Mouse (Mus musculus): ENCODE results near the gene Apc2. TPM values are rescaled to one million over a fixed set of nuclear protein-coding genes. Genes with fewer than 3 reads are reported as not detected.

Apc2 gene
- polyA plus RNA-seq, 1 experiment, result 0.24 TPM

DNA sequence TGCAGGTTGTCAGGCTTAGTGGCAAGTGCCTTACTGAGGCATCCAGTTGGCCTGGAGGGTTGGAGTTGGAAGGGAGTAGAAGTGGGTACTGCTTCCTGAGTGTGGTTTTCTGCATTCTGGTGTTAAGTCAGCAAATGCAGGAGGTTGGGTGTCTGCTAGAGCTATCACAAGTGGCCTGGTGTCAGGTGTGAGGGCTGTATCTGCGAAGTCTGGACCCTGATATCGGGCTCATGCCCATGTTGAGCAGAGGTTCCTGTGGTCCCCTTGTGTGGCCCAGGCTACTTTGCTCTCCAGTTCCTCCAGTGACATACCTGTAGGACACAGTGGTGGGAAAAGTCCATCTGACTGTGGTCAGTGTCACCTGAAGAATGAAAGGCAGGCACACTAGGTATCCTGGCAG is 25.7 kb upstream of the Apc2 start:
- no peak overlapping the region for H3K4me2 ChIP-seq (ENCODE audit: low read depth)
- H3K36me3 ChIP-seq (ENCODE audit: control insufficient read depth, insufficient read depth), result no peaks in the 10 kb centered on the region
- no peak overlapping the region for H3K4me3 ChIP-seq
- H3K27me3 ChIP-seq (ENCODE audit: control insufficient read depth, insufficient read depth, insufficient read length), result no peaks in the 10 kb centered on the region
- TF ChIP-seq SRF (IDR thresholded peaks at IDR 0.05; ENCODE audit: control insufficient read depth, insufficient read length, low read depth), result no peak
- no peak for TF ChIP-seq POLR2A (IDR thresholded peaks at IDR 0.05; ENCODE audit: insufficient read length, low read depth)
- no peak for TF ChIP-seq REST (IDR thresholded peaks at IDR 0.05; ENCODE audit: insufficient read depth, insufficient read length)
- no peak for TF ChIP-seq MYOG (IDR thresholded peaks at IDR 0.05; ENCODE audit: control insufficient read depth in 1 of 3, insufficient read depth in 1 of 3, insufficient read length in 2 of 3, low read depth in 2 of 3)
- no peak for TF ChIP-seq USF1 (IDR thresholded peaks at IDR 0.05; ENCODE audit: low read depth)
- TF ChIP-seq TCF12 (IDR thresholded peaks at IDR 0.05; ENCODE audit: insufficient read depth, poor library complexity, severe bottlenecking), result no peak
- TF ChIP-seq POLR2AphosphoS2 (IDR thresholded peaks at IDR 0.05; ENCODE audit: insufficient read length, low read depth), result no peak
- TF ChIP-seq CEBPB (IDR thresholded peaks at IDR 0.05; ENCODE audit: insufficient read depth, poor library complexity, severe bottlenecking), result no peak
- TF ChIP-seq MYOD1 (IDR thresholded peaks at IDR 0.05; ENCODE audit: control insufficient read depth in 1 of 3, insufficient read length in 2 of 3, low read depth in 2 of 3), result no peak
- TF ChIP-seq MAX (IDR thresholded peaks at IDR 0.05; ENCODE audit: low read depth), result no peak
- TF ChIP-seq TCF3 (IDR thresholded peaks at IDR 0.05; ENCODE audit: insufficient read length, low read depth), result no peak
- TF ChIP-seq E2F4 (IDR thresholded peaks at IDR 0.05; ENCODE audit: insufficient read depth), result no peak
- peaks cover 96% of the 10 kb centered on the region for H3K79me2 ChIP-seq (ENCODE audit: control insufficient read depth, insufficient read depth)
- no peak overlapping the region for H3ac ChIP-seq (ENCODE audit: control insufficient read depth, insufficient read length)

DNA sequence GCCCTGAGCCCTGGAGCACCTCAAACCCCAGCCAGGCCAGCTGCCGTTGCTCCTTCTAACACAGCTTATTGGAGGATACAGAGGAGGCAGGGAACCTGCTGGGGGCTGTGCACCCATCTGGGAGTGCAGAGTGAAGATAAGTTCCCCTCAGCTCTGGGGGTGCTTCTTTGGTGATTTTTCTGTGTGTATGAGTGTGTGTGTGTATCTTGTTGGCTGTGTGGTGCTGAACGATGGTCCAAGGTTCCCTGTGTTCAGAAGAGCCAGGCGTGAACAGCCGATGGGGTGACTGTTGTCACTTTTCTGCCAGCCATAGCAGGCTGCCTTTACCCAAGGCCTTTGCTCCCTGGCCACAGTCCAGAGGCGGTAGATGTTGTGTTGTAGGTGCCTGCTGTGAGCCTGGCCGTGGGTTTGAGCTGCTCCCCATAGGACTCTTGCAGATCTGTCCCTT is 25.0 kb upstream of the Apc2 start:
- Histone ChIP-seq H3K36me3 (ENCODE audit: control insufficient read depth, insufficient read depth) (no peaks in the 10 kb centered on the region), H3K4me2 (ENCODE audit: low read depth) (no peak overlapping the region), H3K27me3 (ENCODE audit: control insufficient read depth, insufficient read depth, insufficient read length) (no peaks in the 10 kb centered on the region), H3ac (ENCODE audit: control insufficient read depth, insufficient read length) (no peak overlapping the region), H3K79me2 (ENCODE audit: control insufficient read depth, insufficient read depth) (peaks cover 90% of the 10 kb centered on the region), H3K4me3 (no peak overlapping the region)
- no peak for TF ChIP-seq REST (IDR thresholded peaks at IDR 0.05; ENCODE audit: insufficient read depth, insufficient read length)
- TF ChIP-seq MYOG (IDR thresholded peaks at IDR 0.05; ENCODE audit: control insufficient read depth in 1 of 3, insufficient read depth in 1 of 3, insufficient read length in 2 of 3, low read depth in 2 of 3), result peak in 1 of 3 experiments; percentile 7
- peak; percentile 5 for TF ChIP-seq POLR2AphosphoS2 (IDR thresholded peaks at IDR 0.05; ENCODE audit: insufficient read length, low read depth)
- no peak for TF ChIP-seq TCF3 (IDR thresholded peaks at IDR 0.05; ENCODE audit: insufficient read length, low read depth)
- TF ChIP-seq MAX (IDR thresholded peaks at IDR 0.05; ENCODE audit: low read depth), result no peak
- no peak for TF ChIP-seq USF1 (IDR thresholded peaks at IDR 0.05; ENCODE audit: low read depth)
- TF ChIP-seq CEBPB (IDR thresholded peaks at IDR 0.05; ENCODE audit: insufficient read depth, poor library complexity, severe bottlenecking), result no peak

DNA sequence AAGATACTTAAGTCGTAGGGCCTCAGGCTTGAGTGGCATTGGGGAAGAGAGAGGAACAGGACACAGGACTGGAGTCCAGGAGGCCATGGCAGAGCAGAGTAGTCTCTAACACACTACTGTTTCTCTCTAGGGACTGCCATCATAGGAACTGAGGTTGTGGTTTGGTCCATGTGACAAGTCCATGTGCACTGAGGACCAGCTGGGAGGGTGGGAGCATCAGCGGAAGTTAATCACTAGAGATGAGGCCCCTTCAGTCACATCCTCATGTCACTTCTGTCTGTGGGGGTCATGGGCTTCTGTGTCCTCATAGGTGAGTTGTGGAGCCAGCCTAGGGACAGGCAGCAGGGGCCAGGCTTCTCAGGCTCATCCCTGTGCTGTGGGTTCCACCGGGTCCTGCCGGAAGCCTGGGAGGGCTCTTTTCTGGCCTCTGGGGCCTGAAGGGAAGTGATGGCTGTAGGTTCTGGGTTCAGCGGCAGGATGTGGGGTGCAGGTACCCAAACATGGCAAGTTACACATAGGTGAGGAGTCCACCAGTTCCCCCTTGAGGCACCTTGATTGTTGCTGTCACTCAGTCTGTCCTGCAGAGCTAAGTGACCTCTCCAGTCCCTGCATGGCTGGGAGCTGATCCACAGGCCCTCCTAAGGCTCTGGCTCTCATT is 24.5 kb upstream of the Apc2 start:
- H3K4me2 ChIP-seq (ENCODE audit: low read depth), result no peak overlapping the region
- no peaks in the 10 kb centered on the region for H3K27me3 ChIP-seq (ENCODE audit: control insufficient read depth, insufficient read depth, insufficient read length)
- H3ac ChIP-seq (ENCODE audit: control insufficient read depth, insufficient read length), result no peak overlapping the region
- no peak overlapping the region for H3K4me3 ChIP-seq
- peaks cover 84% of the 10 kb centered on the region for H3K79me2 ChIP-seq (ENCODE audit: control insufficient read depth, insufficient read depth)
- TF ChIP-seq TCF12 (IDR thresholded peaks at IDR 0.05; ENCODE audit: insufficient read depth, poor library complexity, severe bottlenecking) (no peak), MAX (IDR thresholded peaks at IDR 0.05; ENCODE audit: low read depth) (no peak), SRF (IDR thresholded peaks at IDR 0.05; ENCODE audit: control insufficient read depth, insufficient read length, low read depth) (no peak), MYOG (IDR thresholded peaks at IDR 0.05; ENCODE audit: control insufficient read depth in 1 of 3, insufficient read depth in 1 of 3, insufficient read length in 2 of 3, low read depth in 2 of 3) (no peak)
- no peaks in the 10 kb centered on the region for H3K36me3 ChIP-seq (ENCODE audit: control insufficient read depth, insufficient read depth)

DNA sequence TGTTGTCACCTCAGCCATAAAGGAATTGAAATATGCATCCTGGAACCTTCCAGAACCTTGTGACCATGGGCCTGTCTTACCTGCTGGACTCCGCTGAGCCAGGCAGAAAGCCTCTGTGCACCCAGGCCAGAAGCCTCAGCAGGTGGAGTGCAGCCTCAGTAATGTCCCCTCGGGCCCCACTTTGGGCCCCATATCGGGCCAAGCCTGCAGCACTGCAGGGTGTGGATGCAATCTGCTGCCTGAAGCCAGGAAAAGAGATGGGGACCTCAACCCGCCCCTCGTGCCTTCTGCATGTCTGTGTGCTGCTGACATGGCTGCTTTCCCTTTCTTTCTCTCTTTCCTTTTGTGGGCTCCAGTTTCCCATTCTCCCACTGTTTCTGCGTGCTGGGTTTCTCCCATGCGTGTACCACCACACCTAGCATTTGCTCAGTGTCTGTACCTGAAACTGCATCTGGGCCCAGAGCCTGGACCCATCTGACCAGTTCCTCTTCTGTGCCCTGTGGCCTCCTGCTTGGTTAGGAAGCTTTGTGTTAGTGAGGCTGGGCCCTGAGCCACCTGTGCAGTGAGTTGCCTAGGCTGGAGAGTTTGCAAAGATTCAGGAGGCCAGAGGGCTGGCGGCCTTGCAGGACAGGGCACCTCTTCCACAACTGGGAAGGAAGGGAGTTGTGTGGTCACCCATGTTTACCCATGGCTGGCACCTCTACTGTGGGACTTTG is 23.7 kb upstream of the Apc2 start:
- H3K79me2 ChIP-seq (ENCODE audit: control insufficient read depth, insufficient read depth), result peaks cover 77% of the 10 kb centered on the region
- H3K4me2 ChIP-seq (ENCODE audit: low read depth), result no peak overlapping the region
- no peak overlapping the region for H3K4me3 ChIP-seq
- no peak overlapping the region for H3ac ChIP-seq (ENCODE audit: control insufficient read depth, insufficient read length)
- TF ChIP-seq POLR2AphosphoS2 (IDR thresholded peaks at IDR 0.05; ENCODE audit: insufficient read length, low read depth) (no peak), E2F4 (IDR thresholded peaks at IDR 0.05; ENCODE audit: insufficient read depth) (no peak), TCF3 (IDR thresholded peaks at IDR 0.05; ENCODE audit: insufficient read length, low read depth) (no peak), USF1 (IDR thresholded peaks at IDR 0.05; ENCODE audit: low read depth) (no peak), REST (IDR thresholded peaks at IDR 0.05; ENCODE audit: insufficient read depth, insufficient read length) (no peak), POLR2A (IDR thresholded peaks at IDR 0.05; ENCODE audit: insufficient read length, low read depth) (no peak), SRF (IDR thresholded peaks at IDR 0.05; ENCODE audit: control insufficient read depth, insufficient read length, low read depth) (no peak), TCF12 (IDR thresholded peaks at IDR 0.05; ENCODE audit: insufficient read depth, poor library complexity, severe bottlenecking) (no peak), MAX (IDR thresholded peaks at IDR 0.05; ENCODE audit: low read depth) (no peak), CEBPB (IDR thresholded peaks at IDR 0.05; ENCODE audit: insufficient read depth, poor library complexity, severe bottlenecking) (no peak), MYOG (IDR thresholded peaks at IDR 0.05; ENCODE audit: control insufficient read depth in 1 of 3, insufficient read depth in 1 of 3, insufficient read length in 2 of 3, low read depth in 2 of 3) (no peak), MYOD1 (IDR thresholded peaks at IDR 0.05; ENCODE audit: control insufficient read depth in 1 of 3, insufficient read length in 2 of 3, low read depth in 2 of 3) (no peak)
- no peaks in the 10 kb centered on the region for H3K27me3 ChIP-seq (ENCODE audit: control insufficient read depth, insufficient read depth, insufficient read length)
- H3K36me3 ChIP-seq (ENCODE audit: control insufficient read depth, insufficient read depth), result peaks cover 5% of the 10 kb centered on the region
